Mouse (Mus musculus) retina, postnatal 1 day (tissue): ENCODE results near the gene Hmgb2.
"Not testable (repeated sequence)": the region's sequence is repeated elsewhere in the genome, so short reads cannot be mapped to it uniquely, and the experiment has no call there.

Experiments used
- DNase-seq: peaks from one replicate; pipeline ENCODE4 v3.0.0-alpha.2; 2012

Hmgb2 gene

GRCm38 (mm10) chr8:57512141-57513056 is 692 bp downstream of the Hmgb2 start:
- DNase-seq, result no peak

- DNase-seq, result not testable (repeated sequence)
Observed at GRCm38 (mm10) chr8:57513178-57513661, 1.5 kb downstream of the Hmgb2 start.

GRCm38 (mm10) chr8:57516685-57517084 is 5.0 kb downstream of the Hmgb2 start:
- not testable (repeated sequence) for DNase-seq

GRCm38 (mm10) chr8:57517723-57518122 is 6.0 kb downstream of the Hmgb2 start:
- DNase-seq, result no peak

- no peak for DNase-seq
Observed at GRCm38 (mm10) chr8:57520186-57520786, 8.6 kb downstream of the Hmgb2 start.

GRCm38 (mm10) chr8:57528036-57528435 is 16.3 kb downstream of the Hmgb2 start:
- DNase-seq, result no peak

GRCm38 (mm10) chr8:57530238-57530637 is 18.5 kb downstream of the Hmgb2 start:
- DNase-seq, result no peak

- peak; percentile 88 for DNase-seq
Observed at GRCm38 (mm10) chr8:57530666-57531349, 19.1 kb downstream of the Hmgb2 start.

- no peak for DNase-seq
Observed at GRCm38 (mm10) chr8:57532223-57532622, 20.5 kb downstream of the Hmgb2 start.

- no peak for DNase-seq
Observed at GRCm38 (mm10) chr8:57533106-57533505, 21.4 kb downstream of the Hmgb2 start.

- no peak for DNase-seq
Observed at GRCm38 (mm10) chr8:57534495-57534894, 22.8 kb downstream of the Hmgb2 start.

- no peak for DNase-seq
Observed at GRCm38 (mm10) chr8:57536167-57536566, 24.5 kb downstream of the Hmgb2 start.

GRCm38 (mm10) chr8:57538601-57539000 is 26.9 kb downstream of the Hmgb2 start:
- DNase-seq, result no peak

GRCm38 (mm10) chr8:57540110-57540838 is 28.6 kb downstream of the Hmgb2 start:
- peak; percentile 74 for DNase-seq

GRCm38 (mm10) chr8:57540951-57541350 is 29.2 kb downstream of the Hmgb2 start:
- no peak for DNase-seq

- no peak for DNase-seq
Observed at GRCm38 (mm10) chr8:57541405-57541804, 29.7 kb downstream of the Hmgb2 start.

- no peak for DNase-seq
Observed at GRCm38 (mm10) chr8:57546401-57546800, 34.7 kb downstream of the Hmgb2 start.

GRCm38 (mm10) chr8:57546834-57547233 is 35.1 kb downstream of the Hmgb2 start:
- DNase-seq, result no peak

GRCm38 (mm10) chr8:57547581-57547980 is 35.9 kb downstream of the Hmgb2 start:
- DNase-seq, result no peak

- no peak for DNase-seq
Observed at GRCm38 (mm10) chr8:57552102-57553032, 40.7 kb downstream of the Hmgb2 start.

GRCm38 (mm10) chr8:57560926-57561325 is 49.2 kb downstream of the Hmgb2 start:
- DNase-seq, result no peak

GRCm38 (mm10) chr8:57562741-57563140 is 51.0 kb downstream of the Hmgb2 start:
- DNase-seq, result no peak
